Mouse (Mus musculus) small intestine, adult 2 months (tissue): ENCODE results near the gene Xpo4. TPM values are rescaled to one million over a fixed set of nuclear protein-coding genes. Genes with fewer than 3 reads are reported as not detected.

Experiments
- H3K27ac ChIP-seq: fragments of 200-500 bp; 2 replicates; pipeline ENCODE4 v1.5.1; 2012; ENCODE audit warnings: low read depth, low read length, control low read depth, inconsistent platforms; ENCODE audit not compliant: insufficient read depth
- H3K27me3 ChIP-seq: fragments of 200-500 bp; 2 replicates; pipeline ENCODE4 v1.6.1; 2012; ENCODE audit warnings: mild to moderate bottlenecking, moderate library complexity, low read length, inconsistent platforms; ENCODE audit not compliant: control insufficient read depth, insufficient read depth
- H3K36me3 ChIP-seq: fragments of 200-500 bp; 2 replicates; pipeline ENCODE4 v1.6.1; 2012; ENCODE audit warnings: mild to moderate bottlenecking, low read length, control low read depth, inconsistent platforms; ENCODE audit not compliant: control insufficient read depth, insufficient read depth
- H3K4me1 ChIP-seq: fragments of 200-500 bp; 2 replicates; pipeline ENCODE4 v1.6.1; 2012; ENCODE audit warnings: low read length, inconsistent platforms, mixed read lengths; ENCODE audit not compliant: control insufficient read depth, insufficient read depth, insufficient read length
- H3K4me3 ChIP-seq: fragments of 200-500 bp; 2 replicates; pipeline ENCODE4 v1.5.1; 2012; ENCODE audit warnings: low read depth, mild to moderate bottlenecking, control low read depth, inconsistent platforms, low read length, moderate library complexity
- CTCF ChIP-seq: fragments of 200-500 bp; IDR thresholded peaks from 2 replicates; pipeline ENCODE4 v1.5.1; 2012; ENCODE audit warnings: low read depth, mild to moderate bottlenecking, control low read depth, inconsistent platforms, low read length, moderate library complexity, mixed read lengths; ENCODE audit not compliant: insufficient replicate concordance, insufficient read length; ENCODE audit errors: extremely low read depth
- POLR2A ChIP-seq: fragments of 200-500 bp; IDR thresholded peaks from 2 replicates; pipeline ENCODE4 v1.6.1; 2012; ENCODE audit warnings: low read depth, mild to moderate bottlenecking, control low read depth, inconsistent platforms, low read length, moderate library complexity
- WGBS: fragments of 180-500 bp; shearing (Covaris S2); methylation state at CpG from one replicate; pipeline ENCODE4 v1.1.7; 2018; 5-methylcytosine and 5-hydroxymethylcytosine counted together
- polyA plus RNA-seq: library from polyadenylated mRNA; depleted of rRNA; stranded (reverse); fragments of >200 nt; gene quantifications from 2 replicates; pipeline ENCODE4 v1.2.3, GENCODE M21; 2012

Gene Xpo4
- polyA plus RNA-seq, 1 experiment, result 0.66 TPM

DNA sequence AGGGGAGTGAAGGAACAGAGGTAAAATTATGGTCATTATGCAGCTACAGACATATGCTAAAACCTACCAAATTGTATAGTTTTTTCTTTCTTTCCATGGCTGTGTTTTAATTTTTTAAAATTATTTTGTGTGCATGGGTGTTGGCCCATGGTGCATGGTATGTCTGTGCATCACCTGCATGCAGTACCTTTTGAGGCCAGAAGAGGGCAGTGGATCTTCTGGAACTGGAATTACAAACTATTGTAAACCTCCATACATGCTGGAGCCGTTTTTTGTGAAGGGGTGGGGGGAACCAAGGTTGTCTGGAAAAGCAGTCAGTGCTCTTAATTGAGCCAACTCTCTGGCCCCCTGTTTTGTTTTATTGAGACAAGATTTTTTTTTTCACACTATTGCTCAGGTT, 19.3 kb upstream of the Xpo4 start:
- Histone ChIP-seq H3K27ac (no peak overlapping the region), H3K27me3 (no peaks in the 10 kb centered on the region), H3K36me3 (no peaks in the 10 kb centered on the region), H3K4me1 (no peaks in the 10 kb centered on the region), H3K4me3 (no peak overlapping the region)
- 0% methylated on average over 1 of the region's 1 CpGs for WGBS
- TF ChIP-seq POLR2A, result no peak
- TF ChIP-seq CTCF, result peak; percentile 65; the same call in 1 of the 2 replicates

DNA sequence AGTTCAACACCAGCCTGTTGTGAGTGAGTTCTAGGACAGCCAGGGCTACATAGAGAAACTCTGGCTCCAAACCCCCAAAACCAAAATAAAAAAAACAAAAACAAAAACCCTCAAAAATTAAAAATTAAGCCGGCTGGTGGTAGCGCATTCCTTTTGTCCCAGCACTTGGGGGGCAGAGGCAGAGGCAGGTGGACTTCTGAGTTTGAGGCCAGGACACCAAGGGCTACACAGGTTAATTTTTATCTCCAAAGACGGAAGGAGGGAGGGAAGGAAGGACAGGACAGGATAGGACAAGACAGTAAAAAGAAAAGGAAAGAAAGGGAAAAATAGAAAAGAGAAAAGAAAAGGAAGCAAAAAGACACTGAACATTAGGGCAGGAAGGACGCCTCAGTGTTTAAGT, 17.5 kb upstream of the Xpo4 start:
- no peak overlapping the region for H3K4me3 ChIP-seq
- no peaks in the 10 kb centered on the region for H3K4me1 ChIP-seq
- no peaks in the 10 kb centered on the region for H3K36me3 ChIP-seq
- no peaks in the 10 kb centered on the region for H3K27me3 ChIP-seq
- 69% methylated on average over 4 of the region's 4 CpGs for WGBS
- no peak overlapping the region for H3K27ac ChIP-seq
- no peak for TF ChIP-seq CTCF
- no peak for TF ChIP-seq POLR2A

DNA sequence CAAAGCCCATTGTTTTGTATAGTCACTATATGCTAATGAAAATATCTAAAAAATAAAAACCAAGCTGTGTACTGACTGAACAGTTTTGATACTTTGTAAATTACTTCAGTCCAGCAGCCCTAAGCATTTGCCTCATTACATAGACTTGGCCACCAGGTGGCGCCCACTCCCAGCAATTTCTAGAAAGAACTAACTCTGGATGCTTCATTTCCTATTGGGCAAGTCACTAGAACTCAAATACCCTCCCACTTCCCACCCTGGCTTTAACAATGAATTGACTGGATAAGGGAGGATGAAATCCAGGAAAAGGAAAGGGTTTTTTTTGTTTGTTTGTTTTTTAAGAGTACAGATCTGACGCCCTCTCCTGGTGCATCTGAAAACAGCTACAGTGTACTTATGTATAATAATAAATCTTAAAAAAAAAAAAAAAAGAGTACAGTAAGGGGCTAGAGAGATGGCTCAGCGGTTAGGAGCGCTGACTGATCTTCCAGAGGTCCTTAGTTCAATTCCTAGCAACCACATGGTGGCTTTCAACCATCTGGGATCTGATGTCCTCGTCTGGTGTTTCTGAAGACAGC, 14.8 kb upstream of the Xpo4 start:
- Histone ChIP-seq H3K4me1 (no peaks in the 10 kb centered on the region), H3K27ac (no peak overlapping the region), H3K4me3 (no peak overlapping the region), H3K36me3 (no peaks in the 10 kb centered on the region), H3K27me3 (no peaks in the 10 kb centered on the region)
- WGBS, result 28% methylated on average over 5 of the region's 5 CpGs
- TF ChIP-seq POLR2A (no peak), CTCF (peak; percentile 78; the same call in 1 of the 2 replicates)

DNA sequence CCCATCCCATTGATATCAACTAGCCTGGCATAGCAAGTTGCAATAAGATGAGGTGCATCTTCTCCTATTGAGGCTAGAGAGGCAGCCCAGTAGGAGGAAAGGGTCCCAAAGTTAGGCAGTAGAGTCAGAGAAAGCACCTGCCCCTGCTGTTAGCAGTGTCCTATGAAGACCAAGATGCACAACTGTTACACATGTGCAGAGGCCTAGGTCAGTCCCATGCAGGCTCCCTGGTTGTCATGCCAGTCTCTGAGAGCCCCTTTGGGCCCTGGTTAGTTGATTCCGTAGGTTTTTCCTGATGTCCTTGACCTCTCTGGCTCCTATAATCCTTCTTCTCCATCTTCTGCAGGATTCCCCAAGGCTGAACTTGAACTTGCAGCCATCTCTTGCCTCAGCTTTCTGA, 14.3 kb upstream of the Xpo4 start:
- H3K4me1 ChIP-seq, result no peaks in the 10 kb centered on the region
- 30% methylated on average over 1 of the region's 1 CpGs for WGBS
- H3K27ac ChIP-seq, result no peak overlapping the region
- no peak for TF ChIP-seq POLR2A
- TF ChIP-seq CTCF, result no peak
- no peaks in the 10 kb centered on the region for H3K27me3 ChIP-seq
- H3K4me3 ChIP-seq, result no peak overlapping the region
- H3K36me3 ChIP-seq, result no peaks in the 10 kb centered on the region

DNA sequence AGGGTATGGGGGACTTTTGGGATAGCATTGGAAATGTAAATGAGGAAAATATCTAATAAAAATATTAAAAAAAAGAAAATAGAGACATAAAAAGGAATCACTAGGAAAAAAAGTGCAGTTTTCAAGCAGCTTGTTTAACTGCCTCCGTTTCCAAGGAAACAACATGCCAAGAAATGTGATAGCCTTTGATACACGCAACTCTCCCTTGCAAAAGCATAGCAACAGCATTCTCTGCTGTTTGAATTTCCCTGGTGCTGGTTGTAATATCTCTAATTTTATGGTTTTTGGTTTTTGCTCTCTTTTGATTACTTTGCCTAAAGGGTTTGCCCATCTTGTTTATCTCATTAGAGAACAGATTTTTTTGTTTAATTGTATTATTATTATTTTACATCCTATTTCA, 10.3 kb upstream of the Xpo4 start:
- no peak overlapping the region for H3K27ac ChIP-seq
- H3K4me3 ChIP-seq, result no peak overlapping the region
- no peaks in the 10 kb centered on the region for H3K4me1 ChIP-seq
- WGBS, result 55% methylated on average over 2 of the region's 2 CpGs
- no peaks in the 10 kb centered on the region for H3K27me3 ChIP-seq
- TF ChIP-seq CTCF (no peak), POLR2A (no peak)
- H3K36me3 ChIP-seq, result no peaks in the 10 kb centered on the region

DNA sequence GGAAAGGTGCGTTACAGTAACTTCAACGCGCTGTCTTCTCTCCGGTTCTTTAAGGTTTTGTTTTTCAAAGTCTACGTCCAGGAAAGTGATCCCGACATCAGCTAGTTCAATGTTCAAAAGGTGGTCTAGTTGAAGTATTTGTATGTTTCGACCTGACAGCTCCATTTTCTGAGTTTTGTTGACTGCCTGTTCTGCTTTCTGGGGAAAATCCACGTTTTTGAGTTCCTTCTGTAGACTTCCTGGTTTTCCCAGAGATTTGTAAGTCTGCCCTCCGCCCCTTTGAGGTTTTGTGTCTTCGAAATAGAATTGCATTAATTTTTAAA, 359 bp upstream of the Xpo4 start:
- no peaks in the 10 kb centered on the region for H3K36me3 ChIP-seq
- TF ChIP-seq CTCF (no peak), POLR2A (no peak)
- H3K27ac ChIP-seq, result peak overlapping the region; percentile 60
- WGBS, result 1% methylated on average over 10 of the region's 10 CpGs
- H3K4me3 ChIP-seq, result peak overlapping the region; percentile 91
- H3K27me3 ChIP-seq, result no peaks in the 10 kb centered on the region
- no peaks in the 10 kb centered on the region for H3K4me1 ChIP-seq

DNA sequence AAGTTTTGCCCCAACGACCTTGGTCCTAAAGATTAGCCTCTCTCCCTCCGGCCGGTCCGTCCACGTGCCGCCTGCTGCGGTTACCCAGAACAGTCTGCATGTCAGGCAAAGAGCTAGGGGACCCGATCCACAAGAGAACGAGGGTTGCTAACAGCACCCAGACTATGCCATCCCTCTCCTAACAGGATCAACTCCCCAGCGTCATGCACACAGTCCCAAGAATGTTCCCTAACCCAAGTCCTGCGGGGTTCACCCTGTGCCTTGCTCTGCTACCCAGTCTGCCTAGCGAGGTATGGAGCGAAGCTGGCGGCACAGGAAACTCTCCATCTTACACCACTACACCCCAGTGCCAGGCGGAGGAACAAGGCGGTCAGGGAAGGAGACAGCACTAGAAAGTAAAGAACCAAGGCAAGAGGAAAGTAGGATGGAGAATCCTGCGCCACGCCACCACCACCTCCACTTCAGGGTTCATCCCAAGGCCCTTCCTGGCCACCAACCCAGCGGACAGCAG, 864 bp downstream of the Xpo4 start:
- Histone ChIP-seq H3K27ac (peak overlapping the region; percentile 18), H3K4me3 (peak overlapping the region; percentile 91), H3K27me3 (no peaks in the 10 kb centered on the region), H3K36me3 (no peaks in the 10 kb centered on the region), H3K4me1 (no peaks in the 10 kb centered on the region)
- TF ChIP-seq POLR2A, result no peak
- no peak for TF ChIP-seq CTCF
- WGBS, result under 1% methylated on average over 19 of the region's 19 CpGs
